Mouse (Mus musculus) liver, embryonic 13.5 days (tissue): ENCODE measurements at regions not wholly inside any gene's neighbourhood (a gene's known extent, or its start where the extent isn't known, plus 50 kb on each side); places are given as distances from the start of the nearest gene placed in this dataset.

Experiments
- ATAC-seq: fragments of 200-750 bp; cut with Nextera tagmentation; 2 replicates; pipeline ENCODE4 v1.8.0; 2017; ENCODE audit warnings: low read depth, mild to moderate bottlenecking, moderate number of reproducible peaks, moderate library complexity
- DNase-seq: peaks from one replicate; pipeline ENCODE4 v3.0.0; 2022
- H3K27ac ChIP-seq: fragments of 300-500 bp; sonication (generic); 2 replicates; pipeline ENCODE4 v1.5.1; 2015; ENCODE audit warnings: moderate library complexity, mild to moderate bottlenecking, inconsistent platforms
- H3K27me3 ChIP-seq: fragments of 300-500 bp; sonication (generic); 2 replicates; pipeline ENCODE4 v1.6.1; 2015; ENCODE audit warnings: mild to moderate bottlenecking, inconsistent platforms
- H3K36me3 ChIP-seq: fragments of 300-500 bp; sonication (generic); 2 replicates; pipeline ENCODE4 v1.6.1; 2015; ENCODE audit warnings: mild to moderate bottlenecking, inconsistent platforms
- H3K4me1 ChIP-seq: fragments of 300-500 bp; sonication (generic); replicated peaks from 2 replicates; pipeline ENCODE4 v1.6.1; 2015; ENCODE audit warnings: inconsistent platforms
- H3K4me2 ChIP-seq: fragments of 300-500 bp; sonication (generic); 2 replicates; pipeline ENCODE4 v1.6.1; 2015; ENCODE audit warnings: inconsistent platforms, mild to moderate bottlenecking, moderate library complexity
- H3K4me3 ChIP-seq: fragments of 300-500 bp; sonication (generic); replicated peaks from 2 replicates; pipeline ENCODE4 v1.5.1; 2015; ENCODE audit warnings: mild to moderate bottlenecking, inconsistent platforms
- H3K9ac ChIP-seq: fragments of 300-500 bp; sonication (generic); 2 replicates; pipeline ENCODE4 v1.6.1; 2015; ENCODE audit warnings: mild to moderate bottlenecking, inconsistent platforms
- H3K9me3 ChIP-seq: fragments of 300-500 bp; sonication (generic); replicated peaks from 2 replicates; pipeline ENCODE4 v1.6.1; 2016; ENCODE audit warnings: inconsistent platforms
- WGBS: fragments of 180-500 bp; shearing (Covaris S2); methylation state at CpG from one replicate; pipeline ENCODE4 v1.1.7; 2015; ENCODE audit not compliant: insufficient replicate concordance; 5-methylcytosine and 5-hydroxymethylcytosine counted together

DNA sequence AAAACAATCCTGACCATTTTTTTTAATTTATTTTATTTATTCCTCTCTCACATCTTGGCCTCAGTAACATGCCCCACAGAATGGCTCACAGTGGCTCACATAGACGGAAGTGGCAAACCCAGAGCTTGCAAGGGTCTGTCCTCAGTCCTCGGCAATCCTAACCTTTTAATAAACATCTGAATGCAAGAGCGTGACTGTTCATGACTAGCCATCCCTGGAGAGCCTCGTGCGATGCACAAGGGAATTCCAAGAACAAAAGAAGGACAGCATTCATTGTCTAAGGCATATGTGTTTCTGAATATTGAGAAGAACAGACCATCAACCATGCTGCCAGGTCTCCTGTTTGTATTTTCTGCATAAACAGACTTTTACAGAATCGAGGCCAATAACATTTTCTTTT lies 98.8 kb upstream of the 1700025G04Rik start:
- Histone ChIP-seq H3K4me2 (no peak overlapping the region), H3K9ac (no peak overlapping the region), H3K4me3 (no peak overlapping the region), H3K9me3 (no peaks in the 10 kb centered on the region), H3K36me3 (no peaks in the 10 kb centered on the region), H3K27me3 (no peaks in the 10 kb centered on the region), H3K27ac (no peak overlapping the region), H3K4me1 (no peaks in the 10 kb centered on the region)
- DNase-seq (no peak), ATAC-seq (no peak)
- 64% methylated on average over 6 of the region's 6 CpGs for WGBS

DNA sequence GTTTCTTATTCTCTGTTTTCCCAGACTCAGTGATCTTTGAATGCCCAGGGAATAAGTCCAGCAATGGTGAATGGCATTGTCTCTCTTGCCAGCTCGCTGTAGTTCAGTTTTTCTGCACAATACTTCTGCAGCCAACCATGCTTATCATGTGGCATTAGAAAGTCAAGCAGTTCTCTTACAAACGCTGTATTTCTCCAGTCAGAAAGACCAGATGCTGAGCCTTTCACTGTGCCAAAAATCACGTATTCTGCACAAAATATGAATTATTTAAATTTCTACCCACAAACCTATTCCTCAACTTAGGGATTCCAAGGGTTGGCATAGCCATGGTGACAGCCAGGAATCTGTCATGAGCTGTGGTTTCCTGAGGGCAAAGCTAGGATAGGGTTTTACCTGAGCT lies 95.0 kb upstream of the 1700025G04Rik start:
- no peaks in the 10 kb centered on the region for H3K4me1 ChIP-seq
- ATAC-seq (no peak), DNase-seq (no peak)
- H3K36me3 ChIP-seq, result no peaks in the 10 kb centered on the region
- no peaks in the 10 kb centered on the region for H3K9me3 ChIP-seq
- WGBS, result 51% methylated on average over 3 of the region's 3 CpGs
- H3K9ac ChIP-seq, result no peak overlapping the region
- no peaks in the 10 kb centered on the region for H3K27me3 ChIP-seq
- H3K4me2 ChIP-seq, result no peak overlapping the region
- H3K4me3 ChIP-seq, result no peak overlapping the region
- H3K27ac ChIP-seq, result no peak overlapping the region

DNA sequence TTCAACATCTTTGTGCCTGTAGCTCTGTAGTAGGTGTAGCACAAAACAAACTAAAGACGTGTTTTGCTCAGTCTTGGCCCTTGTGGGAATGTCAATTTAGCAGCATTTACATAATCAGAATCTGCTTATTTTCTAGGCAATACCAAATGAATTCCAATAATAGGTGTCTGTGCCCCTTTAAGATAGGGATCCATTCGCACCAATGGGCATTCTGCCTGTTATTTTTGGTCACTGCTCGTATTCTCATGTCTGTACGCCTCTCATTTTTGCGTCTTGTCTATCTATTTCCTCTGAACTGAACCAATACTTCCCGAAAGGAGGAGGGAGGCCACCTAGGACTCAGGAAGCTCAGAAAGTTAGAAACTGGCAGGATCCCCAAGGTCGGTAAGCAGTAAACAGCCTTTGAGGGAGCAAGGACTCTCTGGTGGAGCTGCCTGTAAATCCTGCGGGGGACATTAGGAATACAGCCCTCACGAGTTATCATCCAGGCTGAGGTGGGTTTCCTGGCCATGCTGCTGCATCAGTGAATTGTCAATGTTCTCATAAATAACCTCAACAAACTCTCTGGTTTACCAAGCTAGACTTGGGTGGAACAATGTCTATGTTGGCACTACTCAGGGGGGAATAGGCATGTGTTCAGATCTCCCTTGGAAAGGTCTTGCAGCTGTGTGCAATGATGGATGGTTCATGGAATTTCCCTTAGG lies 86.5 kb upstream of the 1700025G04Rik start:
- H3K4me1 ChIP-seq, result no peaks in the 10 kb centered on the region
- no peak overlapping the region for H3K27ac ChIP-seq
- H3K4me3 ChIP-seq, result no peak overlapping the region
- no peak for DNase-seq
- no peak overlapping the region for H3K9ac ChIP-seq
- H3K4me2 ChIP-seq, result no peak overlapping the region
- no peaks in the 10 kb centered on the region for H3K36me3 ChIP-seq
- no peak for ATAC-seq
- WGBS, result 68% methylated on average over 9 of the region's 9 CpGs
- no peaks in the 10 kb centered on the region for H3K27me3 ChIP-seq
- H3K9me3 ChIP-seq, result no peaks in the 10 kb centered on the region

DNA sequence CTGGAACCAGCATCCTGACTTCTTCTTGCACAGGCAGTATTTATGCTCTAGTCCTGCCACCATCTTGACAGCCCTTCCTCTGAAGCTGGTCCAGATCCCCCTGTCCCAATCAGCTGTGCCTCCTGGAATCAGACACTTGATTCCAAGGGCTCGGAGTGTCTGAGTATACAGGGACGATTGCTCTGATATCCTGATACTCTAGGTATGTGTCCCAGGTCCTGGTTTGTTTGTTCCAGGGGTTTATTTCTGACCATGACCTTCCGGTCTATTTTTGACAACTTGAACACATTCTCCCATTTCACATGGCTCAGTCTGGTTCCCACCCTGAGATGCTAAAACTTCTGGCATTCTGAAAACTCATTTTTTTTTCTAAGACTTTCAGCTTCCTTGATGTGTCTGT lies 85.8 kb upstream of the 1700025G04Rik start:
- Histone ChIP-seq H3K36me3 (no peaks in the 10 kb centered on the region), H3K27ac (no peak overlapping the region), H3K9ac (no peak overlapping the region), H3K4me1 (no peaks in the 10 kb centered on the region), H3K4me2 (no peak overlapping the region), H3K4me3 (no peak overlapping the region), H3K27me3 (no peaks in the 10 kb centered on the region), H3K9me3 (no peaks in the 10 kb centered on the region)
- DNase-seq (no peak), ATAC-seq (no peak)
- WGBS, result 68% methylated on average over 3 of the region's 3 CpGs

DNA sequence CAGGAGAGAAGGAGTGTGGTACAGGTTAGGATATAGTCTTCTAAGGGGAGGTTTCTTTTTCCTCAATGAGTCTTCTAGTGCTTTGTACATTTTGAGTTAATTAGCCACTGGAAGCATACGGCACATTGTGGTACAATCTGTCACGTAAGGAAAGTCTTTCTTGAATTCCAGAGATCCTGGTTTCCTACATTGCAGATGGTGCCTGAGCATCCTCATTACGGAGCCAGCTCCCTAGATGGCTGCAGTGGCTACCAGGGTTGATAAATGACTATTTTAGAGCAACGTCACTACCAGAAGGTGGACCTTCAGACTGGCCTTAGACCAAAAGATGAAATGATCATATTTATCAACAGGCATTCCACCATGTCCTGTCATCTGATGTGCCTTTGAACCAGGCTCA lies 84.5 kb upstream of the 1700025G04Rik start:
- ATAC-seq (no peak), DNase-seq (no peak)
- Histone ChIP-seq H3K4me3 (no peak overlapping the region), H3K36me3 (no peaks in the 10 kb centered on the region), H3K27me3 (no peaks in the 10 kb centered on the region), H3K27ac (no peak overlapping the region), H3K9ac (no peak overlapping the region), H3K4me2 (no peak overlapping the region), H3K9me3 (no peaks in the 10 kb centered on the region), H3K4me1 (no peaks in the 10 kb centered on the region)
- 75% methylated on average over 4 of the region's 4 CpGs for whole genome bisulfite sequencing

DNA sequence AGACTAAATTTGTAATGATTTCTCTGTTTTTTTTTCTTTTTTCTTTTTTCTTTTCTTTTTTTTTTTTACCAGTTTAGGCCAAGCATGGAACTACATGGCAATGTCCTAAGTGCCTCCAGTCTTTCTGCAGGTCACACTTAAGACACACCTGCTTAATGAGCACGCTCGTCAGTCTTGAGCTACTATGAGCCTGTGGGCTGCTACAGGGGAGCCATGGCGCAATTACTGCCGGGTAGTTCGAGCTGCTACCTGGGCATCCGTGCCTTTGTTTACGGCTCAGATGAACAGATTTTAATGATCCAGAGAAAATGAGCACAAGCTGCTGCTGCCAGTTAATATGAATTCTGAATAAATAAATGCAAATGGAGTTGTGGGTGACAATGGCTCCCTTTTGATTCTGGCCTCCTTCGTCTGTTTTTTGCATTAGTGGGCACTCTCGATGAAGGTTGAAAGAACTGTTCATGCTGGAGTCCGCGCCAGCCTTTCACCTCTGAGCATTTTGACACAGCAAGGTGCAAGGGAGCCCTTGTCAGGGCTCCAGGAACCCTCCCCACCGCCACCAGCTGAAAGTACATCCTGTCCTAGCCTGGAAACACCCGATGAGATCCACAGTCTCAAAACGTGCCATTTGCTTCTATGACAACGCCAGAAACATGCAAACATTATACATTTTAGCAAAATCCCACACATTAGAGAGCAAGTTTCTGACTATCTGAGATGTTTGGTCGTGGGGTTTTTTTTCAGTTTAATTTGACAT lies 81.3 kb upstream of the 1700025G04Rik start:
- DNase-seq (no peak), ATAC-seq (no peak)
- 71% methylated on average over 16 of the region's 16 CpGs for WGBS
- Histone ChIP-seq H3K9ac (no peak overlapping the region), H3K9me3 (no peaks in the 10 kb centered on the region), H3K36me3 (no peaks in the 10 kb centered on the region), H3K4me3 (no peak overlapping the region), H3K4me1 (no peaks in the 10 kb centered on the region), H3K27ac (no peak overlapping the region), H3K4me2 (no peak overlapping the region), H3K27me3 (no peaks in the 10 kb centered on the region)

DNA sequence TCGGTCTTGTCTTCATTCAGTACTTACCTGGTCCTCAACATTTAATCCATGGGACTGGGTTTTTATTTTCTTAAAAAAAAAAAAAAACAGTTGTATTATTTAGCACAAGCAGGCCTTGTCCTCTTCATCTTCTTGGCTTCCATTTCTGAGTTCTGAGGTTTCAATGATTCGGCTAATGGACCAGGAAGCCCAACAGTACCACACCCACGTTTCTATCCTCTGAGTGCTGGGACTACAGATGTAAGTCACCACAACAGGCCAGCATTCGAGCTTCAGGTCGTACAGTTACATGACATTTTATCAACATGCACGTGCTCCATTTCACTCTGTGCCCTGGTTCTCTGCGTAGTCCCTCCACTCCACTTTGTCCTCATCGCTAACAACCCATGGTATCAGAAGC lies 80.7 kb upstream of the 1700025G04Rik start:
- no peaks in the 10 kb centered on the region for H3K4me1 ChIP-seq
- H3K4me3 ChIP-seq, result no peak overlapping the region
- H3K9ac ChIP-seq, result no peak overlapping the region
- ATAC-seq (no peak), DNase-seq (no peak)
- H3K27ac ChIP-seq, result no peak overlapping the region
- H3K4me2 ChIP-seq, result no peak overlapping the region
- no peaks in the 10 kb centered on the region for H3K27me3 ChIP-seq
- WGBS, result 67% methylated on average over 8 of the region's 8 CpGs
- H3K36me3 ChIP-seq, result no peaks in the 10 kb centered on the region
- H3K9me3 ChIP-seq, result no peaks in the 10 kb centered on the region

DNA sequence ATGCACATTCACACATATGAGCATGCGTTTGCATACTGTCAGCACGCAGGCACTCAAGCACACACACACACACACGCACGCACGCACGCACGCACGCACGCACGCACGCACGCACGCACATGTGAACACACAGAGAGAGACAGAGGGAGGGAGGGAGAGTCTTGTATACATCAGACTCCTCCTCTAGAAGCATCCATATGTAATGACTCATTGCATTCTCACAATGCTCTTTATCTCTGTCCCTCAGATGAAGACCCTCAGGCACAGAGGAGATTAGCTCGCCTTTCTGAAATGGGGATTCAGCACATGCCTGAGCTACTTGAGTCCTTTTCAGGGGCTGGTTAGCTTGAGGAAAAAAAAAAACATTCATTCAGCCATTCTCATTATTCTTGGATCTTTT lies 79.6 kb upstream of the 1700025G04Rik start:
- H3K4me2 ChIP-seq, result no peak overlapping the region
- H3K27ac ChIP-seq, result no peak overlapping the region
- DNase-seq, result no peak
- no peaks in the 10 kb centered on the region for H3K4me1 ChIP-seq
- H3K36me3 ChIP-seq, result no peaks in the 10 kb centered on the region
- no peaks in the 10 kb centered on the region for H3K27me3 ChIP-seq
- no peaks in the 10 kb centered on the region for H3K9me3 ChIP-seq
- no peak overlapping the region for H3K9ac ChIP-seq
- no peak overlapping the region for H3K4me3 ChIP-seq
- no peak for ATAC-seq
- 92% methylated on average over 13 of the region's 14 CpGs for WGBS

DNA sequence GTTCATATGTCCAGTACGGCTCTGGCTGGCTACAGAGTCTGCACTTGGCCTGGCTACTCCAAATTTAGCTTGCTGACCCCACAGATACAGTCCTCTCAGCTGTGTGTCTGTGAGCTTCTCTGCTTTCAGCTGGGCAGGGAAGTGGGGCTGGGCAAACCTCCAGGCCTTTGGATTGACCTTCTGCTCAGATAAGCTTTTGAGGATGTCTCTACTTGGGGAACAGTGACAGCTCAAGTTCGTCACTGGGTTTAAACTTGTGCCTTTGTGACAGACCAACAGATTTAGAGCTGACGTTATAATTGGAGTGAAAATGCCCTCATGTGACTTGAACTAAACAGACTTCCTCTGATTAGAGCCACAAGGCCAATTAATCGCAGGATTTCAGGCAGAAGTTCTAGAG lies 78.4 kb upstream of the 1700025G04Rik start:
- Histone ChIP-seq H3K27me3 (no peaks in the 10 kb centered on the region), H3K4me2 (no peak overlapping the region), H3K4me3 (no peak overlapping the region), H3K9me3 (no peaks in the 10 kb centered on the region), H3K27ac (no peak overlapping the region), H3K4me1 (no peaks in the 10 kb centered on the region), H3K9ac (no peak overlapping the region), H3K36me3 (no peaks in the 10 kb centered on the region)
- ATAC-seq (no peak), DNase-seq (no peak)
- WGBS, result 51% methylated on average over 4 of the region's 4 CpGs

DNA sequence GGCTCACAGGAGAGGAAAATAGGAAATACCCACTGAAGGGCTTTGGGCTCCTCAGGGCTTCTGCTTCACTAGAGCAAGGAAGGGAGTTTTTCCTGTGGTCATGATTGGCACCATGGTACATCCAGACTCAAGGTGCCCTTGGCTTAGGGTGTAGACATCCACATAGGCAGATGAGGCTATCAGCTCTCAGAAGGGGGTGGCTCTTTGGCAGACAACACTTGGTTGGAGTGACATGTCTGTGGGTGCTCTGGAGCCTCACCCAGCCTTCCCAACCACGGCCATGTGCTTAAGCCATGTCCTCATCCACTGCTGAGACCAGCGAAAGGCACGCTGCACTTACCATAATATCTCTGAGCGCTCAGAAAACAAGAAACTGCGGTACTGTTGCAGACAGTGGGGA lies 77.8 kb upstream of the 1700025G04Rik start:
- no peaks in the 10 kb centered on the region for H3K4me1 ChIP-seq
- no peaks in the 10 kb centered on the region for H3K36me3 ChIP-seq
- H3K9me3 ChIP-seq, result no peaks in the 10 kb centered on the region
- H3K4me3 ChIP-seq, result no peak overlapping the region
- no peak overlapping the region for H3K4me2 ChIP-seq
- DNase-seq (no peak), ATAC-seq (no peak)
- no peaks in the 10 kb centered on the region for H3K27me3 ChIP-seq
- no peak overlapping the region for H3K9ac ChIP-seq
- no peak overlapping the region for H3K27ac ChIP-seq
- 77% methylated on average over 5 of the region's 5 CpGs for WGBS

DNA sequence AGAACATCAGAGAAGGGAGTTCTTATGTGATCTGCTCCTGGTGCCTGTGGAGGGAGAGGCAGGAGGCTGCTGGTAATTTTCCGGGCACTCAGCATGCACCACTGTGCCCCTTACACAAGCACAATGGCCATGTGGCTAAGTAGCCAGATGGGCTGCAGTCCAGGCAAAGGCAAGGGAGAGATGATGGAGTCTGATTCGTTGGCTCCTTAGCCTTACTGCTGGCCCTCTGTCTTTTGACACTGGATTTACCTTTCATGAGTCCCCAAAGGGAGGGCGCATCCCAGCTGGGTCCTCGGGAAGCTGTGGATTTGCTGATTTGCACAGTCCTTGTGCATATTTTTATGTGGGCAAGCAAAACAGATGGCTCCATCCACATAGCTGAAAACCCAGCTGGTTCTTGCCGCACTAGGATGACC lies 75.6 kb upstream of the 1700025G04Rik start:
- Histone ChIP-seq H3K27me3 (no peaks in the 10 kb centered on the region), H3K4me3 (no peak overlapping the region), H3K9me3 (no peaks in the 10 kb centered on the region), H3K36me3 (no peaks in the 10 kb centered on the region), H3K4me2 (no peak overlapping the region), H3K4me1 (no peaks in the 10 kb centered on the region), H3K27ac (no peak overlapping the region), H3K9ac (no peak overlapping the region)
- DNase-seq (no peak), ATAC-seq (no peak)
- 64% methylated on average over 5 of the region's 5 CpGs for WGBS
